In genomic region chr5:34669493-34669892, GRCm38 (mm10) we compare ENCODE assay signal across 16 mouse cellular contexts. TPM values are rescaled to one million over a fixed set of nuclear protein-coding genes. Genes with fewer than 3 reads are reported as not detected.
DNase-seq lines count a peak whose midpoint lies in the region; ATAC-seq and TF ChIP-seq lines count a peak whose summit lies in the region.
"Had no signal": no experiment of that assay in that cellular context is flagged by ENCODE, and none has a peak within 500 bp of the region (broad histone marks: within the 10 kb centered on the region; RNA-seq: fewer than 3 reads in every experiment).

No protein-coding gene starts in this region.

- 82% methylated on average over 2 of the region's 2 CpGs for WGBS in kidney, embryonic 16.5 days
- 69% methylated on average over 2 of the region's 2 CpGs for WGBS in midbrain, postnatal 0 days
- WGBS in midbrain, embryonic 15.5 days: 83% methylated on average over 2 of the region's 2 CpGs

- no peak overlapping the region for H3K4me2 ChIP-seq in kidney, embryonic 16.5 days (replicated peaks; ENCODE audit: low read depth, low read length)
- no peak overlapping the region for H3K4me2 ChIP-seq in midbrain, postnatal 0 days (ENCODE audit: low read depth, low read length, poor library complexity, severe bottlenecking)
- no peak overlapping the region for H3K4me2 ChIP-seq in midbrain, embryonic 15.5 days
- H3K4me2 ChIP-seq: embryonic facial prominence, embryonic 15.5 days; forebrain, embryonic 15.5 days; heart, embryonic 15.5 days had no signal

- peak; percentile 28 for TF ChIP-seq CTCF in midbrain, postnatal 0 days (IDR thresholded peaks at IDR 0.05)

- ATAC-seq in kidney, embryonic 16.5 days (ENCODE audit: low FRiP score, low TSS enrichment): no peak
- no peak for ATAC-seq in midbrain, postnatal 0 days (ENCODE audit: low FRiP score)
- ATAC-seq in midbrain, embryonic 15.5 days (replicated peaks): no peak
- ATAC-seq: forebrain, embryonic 15.5 days had no signal

- no peaks in the 10 kb centered on the region for H3K4me1 ChIP-seq in kidney, embryonic 16.5 days (ENCODE audit: insufficient read depth, low read length)
- H3K4me1 ChIP-seq in midbrain, postnatal 0 days (ENCODE audit: insufficient read depth, low read length): no peaks in the 10 kb centered on the region
- H3K4me1 ChIP-seq in midbrain, embryonic 15.5 days: no peaks in the 10 kb centered on the region
- H3K4me1 ChIP-seq: embryonic facial prominence, embryonic 15.5 days; forebrain, embryonic 15.5 days; heart, embryonic 15.5 days; midbrain, embryonic 10.5 days had no signal

- DNase-seq in kidney, adult 11 months: peak; percentile 3
- DNase-seq in midbrain, postnatal 0 days (ENCODE audit: low spot score): no peak
- peak; percentile 53 for DNase-seq in ZHBTc4 (ENCODE audit: low read depth, low spot score)
- DNase-seq in cerebellum, adult 18-20 months: no peak
- DNase-seq in yolk sac, embryonic 10.5 days (ENCODE audit: low spot score): no peak
- DNase-seq: adrenal gland, adult 8-10 months; gastrocnemius, postnatal 25 days; lung, adult 18-20 months; right cerebral cortex, postnatal 4 days; thymus, postnatal 25 days had no signal

- H3K27me3 ChIP-seq in kidney, embryonic 16.5 days (ENCODE audit: insufficient read depth, low read length): no peaks in the 10 kb centered on the region
- no peaks in the 10 kb centered on the region for H3K27me3 ChIP-seq in midbrain, postnatal 0 days (ENCODE audit: insufficient read depth, low read length)
- H3K27me3 ChIP-seq in midbrain, embryonic 15.5 days (replicated peaks): no peaks in the 10 kb centered on the region
- H3K27me3 ChIP-seq: embryonic facial prominence, embryonic 15.5 days; forebrain, embryonic 15.5 days; heart, embryonic 15.5 days had no signal

- H3K27ac ChIP-seq in kidney, embryonic 16.5 days (ENCODE audit: low read length): no peak overlapping the region
- no peak overlapping the region for H3K27ac ChIP-seq in midbrain, postnatal 0 days (ENCODE audit: low read depth, low read length)
- no peak overlapping the region for H3K27ac ChIP-seq in midbrain, embryonic 15.5 days
- H3K27ac ChIP-seq: embryonic facial prominence, embryonic 15.5 days; forebrain, embryonic 15.5 days; heart, embryonic 15.5 days; midbrain, embryonic 10.5 days had no signal

- H3K4me3 ChIP-seq in kidney, embryonic 16.5 days (ENCODE audit: low read length): no peak overlapping the region
- H3K4me3 ChIP-seq in midbrain, postnatal 0 days (ENCODE audit: low read depth, low read length): no peak overlapping the region
- no peak overlapping the region for H3K4me3 ChIP-seq in midbrain, embryonic 15.5 days
- H3K4me3 ChIP-seq: embryonic facial prominence, embryonic 15.5 days; forebrain, embryonic 15.5 days; heart, embryonic 15.5 days; midbrain, embryonic 10.5 days had no signal

- no peaks in the 10 kb centered on the region for H3K9me3 ChIP-seq in kidney, embryonic 16.5 days (ENCODE audit: low read length)
- H3K9me3 ChIP-seq in midbrain, postnatal 0 days (ENCODE audit: low read length): no peaks in the 10 kb centered on the region
- no peaks in the 10 kb centered on the region for H3K9me3 ChIP-seq in midbrain, embryonic 15.5 days
- H3K9me3 ChIP-seq: embryonic facial prominence, embryonic 15.5 days; forebrain, embryonic 15.5 days; heart, embryonic 15.5 days; midbrain, embryonic 10.5 days had no signal

- H3K9ac ChIP-seq in kidney, embryonic 16.5 days (replicated peaks; ENCODE audit: low read length): no peak overlapping the region
- H3K9ac ChIP-seq in midbrain, postnatal 0 days (replicated peaks; ENCODE audit: low read length, poor library complexity, severe bottlenecking): no peak overlapping the region
- H3K9ac ChIP-seq in midbrain, embryonic 15.5 days: no peak overlapping the region
- H3K9ac ChIP-seq: embryonic facial prominence, embryonic 15.5 days; forebrain, embryonic 15.5 days; heart, embryonic 15.5 days had no signal

- 0 out of 2 replicates have a peak, but pooled peaks cover 3% of the 10 kb centered on the region for H3K36me3 ChIP-seq in kidney, embryonic 16.5 days (ENCODE audit: insufficient read depth, low read length)
- H3K36me3 ChIP-seq in midbrain, postnatal 0 days (ENCODE audit: insufficient read depth, low read length): no peaks in the 10 kb centered on the region
- no peaks in the 10 kb centered on the region for H3K36me3 ChIP-seq in midbrain, embryonic 15.5 days (replicated peaks)
- H3K36me3 ChIP-seq: forebrain, embryonic 15.5 days; heart, embryonic 15.5 days; midbrain, embryonic 10.5 days had no signal

RNA-seq across cellular contexts. Expression of gene Grk4, which starts 9.3 kb away (rescaled TPM):
- polyA plus RNA-seq in kidney, embryonic 16.5 days (2015; fragmentation: Nextera tagmentation; extraction: Ambion mirVana): 2.3 and 2.7 TPM in 2 replicates
- 3.0 and 4.2 TPM in 2 replicates for total RNA-seq in midbrain, postnatal 0 days (2014; rRNA removed)
- 4.2 and 4.8 TPM in 2 replicates for polyA plus RNA-seq in midbrain, postnatal 0 days (2015; fragmentation: Nextera tagmentation; extraction: Ambion mirVana)
- polyA plus RNA-seq in midbrain, embryonic 15.5 days (2015; fragmentation: Nextera tagmentation; extraction: Ambion mirVana): 2.7 and 2.8 TPM in 2 replicates

RNA-seq across cellular contexts. Expression of gene Nop14, which starts 9.5 kb away (rescaled TPM):
- polyA plus RNA-seq in kidney, embryonic 16.5 days (2015; fragmentation: Nextera tagmentation; extraction: Ambion mirVana): 24.5 and 24.8 TPM in 2 replicates
- total RNA-seq in midbrain, postnatal 0 days (2014; rRNA removed): 9.9 and 17.8 TPM in 2 replicates
- polyA plus RNA-seq in midbrain, postnatal 0 days (2015; fragmentation: Nextera tagmentation; extraction: Ambion mirVana): 19.4 and 22.1 TPM in 2 replicates
- polyA plus RNA-seq in midbrain, embryonic 15.5 days (2015; fragmentation: Nextera tagmentation; extraction: Ambion mirVana): 20.2 and 21.1 TPM in 2 replicates

RNA-seq across cellular contexts. Expression of gene Mfsd10, which starts 32.5 kb away (rescaled TPM):
- 154 and 156 TPM in 2 replicates for polyA plus RNA-seq in kidney, embryonic 16.5 days (2015; fragmentation: Nextera tagmentation; extraction: Ambion mirVana)
- total RNA-seq in midbrain, postnatal 0 days (2014; rRNA removed): 90.9 and 101 TPM in 2 replicates
- 95.7 and 107 TPM in 2 replicates for polyA plus RNA-seq in midbrain, postnatal 0 days (2015; fragmentation: Nextera tagmentation; extraction: Ambion mirVana)
- polyA plus RNA-seq in midbrain, embryonic 15.5 days (2015; fragmentation: Nextera tagmentation; extraction: Ambion mirVana): 106 and 118 TPM in 2 replicates

Comparison
In these comparisons a context has a peak if more than half of its experiments do, and no peak if none do; other contexts are left out.
1. DNase-seq: peak in kidney, adult 11 months (single experiment) and ZHBTc4 (single experiment); none in midbrain, postnatal 0 days (single experiment), cerebellum, adult 18-20 months (0 of 2) and yolk sac, embryonic 10.5 days (single experiment).